Comparison of ENCODE assay signal across 27 mouse cellular contexts in the genomic region with DNA sequence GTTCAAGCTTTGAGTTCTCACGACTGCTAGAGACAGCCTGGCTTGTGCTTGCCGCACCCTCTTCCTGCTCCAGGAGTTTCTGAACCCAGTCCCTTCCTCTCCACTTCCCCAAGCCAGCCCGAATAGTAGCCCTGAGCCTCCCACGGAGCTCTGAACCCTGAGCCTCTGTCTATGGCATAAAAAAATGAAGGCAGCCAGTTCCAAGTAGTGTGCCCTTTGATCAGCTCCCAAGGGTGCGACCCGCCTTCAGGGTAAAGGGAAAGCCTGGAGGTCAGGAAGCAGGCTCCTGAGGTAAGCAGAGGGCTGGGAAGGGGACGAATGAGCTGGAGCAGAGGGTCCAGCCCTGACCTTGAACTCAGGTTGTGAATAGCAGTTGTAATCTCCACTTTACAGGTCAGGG. TPM values are rescaled to one million over a fixed set of nuclear protein-coding genes. Genes with fewer than 3 reads are reported as not detected.
DNase-seq lines count a peak whose midpoint lies in the region; ATAC-seq and TF ChIP-seq lines count a peak whose summit lies in the region.
"Had no signal": no experiment of that assay in that cellular context is flagged by ENCODE, and none has a peak within 500 bp of the region (broad histone marks: within the 10 kb centered on the region; RNA-seq: fewer than 3 reads in every experiment).

No protein-coding gene starts in this region.

- TF ChIP-seq EP300 in stomach, postnatal 0 days (optimal IDR thresholded peaks at IDR 0.05): no peak

- no peak overlapping the region for H3K4me3 ChIP-seq in hindbrain, embryonic 16.5 days (ENCODE audit: low read length)
- no peak overlapping the region for H3K4me3 ChIP-seq in hindbrain, embryonic 10.5 days
- no peak overlapping the region for H3K4me3 ChIP-seq in midbrain, embryonic 10.5 days
- H3K4me3 ChIP-seq in midbrain, embryonic 11.5 days (ENCODE audit: low read depth, low read length): no peak overlapping the region
- H3K4me3 ChIP-seq in midbrain, embryonic 13.5 days (replicated peaks): no peak overlapping the region
- H3K4me3 ChIP-seq in stomach, postnatal 0 days (ENCODE audit: low read depth, low read length): no peak overlapping the region
- H3K4me3 ChIP-seq: embryonic facial prominence, embryonic 12.5 days; erythroblast, embryonic 14.5 days; forebrain, embryonic 13.5 days; lung, embryonic 15.5 days; midbrain, embryonic 12.5 days had no signal

- peak overlapping the region; percentile 4; the same call in 1 of the 2 replicates for H3K27ac ChIP-seq in hindbrain, embryonic 16.5 days (ENCODE audit: low read depth, low read length)
- no peak overlapping the region; the same call in 1 of the 2 replicates for H3K27ac ChIP-seq in hindbrain, embryonic 10.5 days
- H3K27ac ChIP-seq in midbrain, embryonic 10.5 days (replicated peaks): 0 out of 2 replicates have a peak overlapping the region, but pooled peaks have one; percentile 6
- H3K27ac ChIP-seq in midbrain, embryonic 11.5 days (ENCODE audit: low read depth, low read length): no peak overlapping the region
- H3K27ac ChIP-seq in midbrain, embryonic 13.5 days: 0 out of 2 replicates have a peak overlapping the region, but pooled peaks have one; percentile 7
- H3K27ac ChIP-seq in stomach, postnatal 0 days (replicated peaks): no peak overlapping the region
- H3K27ac ChIP-seq: embryonic facial prominence, embryonic 12.5 days; forebrain, embryonic 13.5 days; kidney, postnatal 0 days; liver, embryonic 14.5 days; lung, embryonic 15.5 days; macrophage; midbrain, embryonic 12.5 days had no signal

- no peak for TF ChIP-seq CTCF in stomach, postnatal 0 days (IDR thresholded peaks at IDR 0.05; ENCODE audit: low read depth)

- no peak for ATAC-seq in hindbrain, embryonic 16.5 days
- ATAC-seq in midbrain, embryonic 11.5 days (ENCODE audit: low FRiP score): no peak
- no peak for ATAC-seq in midbrain, embryonic 13.5 days
- ATAC-seq in stomach, postnatal 0 days (ENCODE audit: low FRiP score, low TSS enrichment): no peak
- ATAC-seq: forebrain, embryonic 13.5 days had no signal

- H3K4me1 ChIP-seq in hindbrain, embryonic 16.5 days (ENCODE audit: control insufficient read depth, insufficient read depth, low read depth, low read length): peaks cover 7% of the 10 kb centered on the region
- peaks cover 15% of the 10 kb centered on the region; the same call in 1 of the 2 replicates for H3K4me1 ChIP-seq in hindbrain, embryonic 10.5 days (replicated peaks)
- H3K4me1 ChIP-seq in midbrain, embryonic 10.5 days: peaks cover 13% of the 10 kb centered on the region
- H3K4me1 ChIP-seq in midbrain, embryonic 11.5 days (ENCODE audit: control insufficient read depth, insufficient read depth, low read length): no peaks in the 10 kb centered on the region
- H3K4me1 ChIP-seq in midbrain, embryonic 13.5 days (replicated peaks): peaks cover 15% of the 10 kb centered on the region
- no peaks in the 10 kb centered on the region for H3K4me1 ChIP-seq in stomach, postnatal 0 days (replicated peaks; ENCODE audit: control insufficient read depth, insufficient read depth)
- H3K4me1 ChIP-seq: embryonic facial prominence, embryonic 12.5 days; forebrain, embryonic 13.5 days; lung, embryonic 15.5 days had no signal

- H3K9me3 ChIP-seq in hindbrain, embryonic 16.5 days (ENCODE audit: control insufficient read depth, low read length): no peaks in the 10 kb centered on the region
- no peaks in the 10 kb centered on the region for H3K9me3 ChIP-seq in hindbrain, embryonic 10.5 days
- no peaks in the 10 kb centered on the region for H3K9me3 ChIP-seq in midbrain, embryonic 10.5 days (replicated peaks)
- no peaks in the 10 kb centered on the region for H3K9me3 ChIP-seq in midbrain, embryonic 11.5 days (ENCODE audit: control insufficient read depth, low read length)
- no peaks in the 10 kb centered on the region for H3K9me3 ChIP-seq in midbrain, embryonic 13.5 days
- H3K9me3 ChIP-seq in stomach, postnatal 0 days (ENCODE audit: control insufficient read depth, low read length): no peaks in the 10 kb centered on the region
- H3K9me3 ChIP-seq: embryonic facial prominence, embryonic 12.5 days; forebrain, embryonic 13.5 days; lung, embryonic 15.5 days; midbrain, embryonic 12.5 days had no signal

- DNase-seq in hindbrain, embryonic 10.5 days (ENCODE audit: low spot score): no peak
- no peak for DNase-seq in midbrain, embryonic 10.5 days (ENCODE audit: low spot score)
- no peak for DNase-seq in midbrain, embryonic 11.5 days (ENCODE audit: low spot score, missing footprints)
- DNase-seq in stomach, postnatal 0 days (ENCODE audit: low spot score): no peak
- DNase-seq in left cerebral cortex, postnatal 36 days (ENCODE audit: low spot score in 2 of 2): no peak
- DNase-seq: adrenal gland, postnatal 25 days; cerebellum, adult 11 months; cerebellum, postnatal 10 days; gastrocnemius, postnatal 36 days; thymus, postnatal 25 days had no signal

- WGBS in hindbrain, embryonic 16.5 days: 64% methylated on average over 7 of the region's 7 CpGs
- 58% methylated on average over 7 of the region's 7 CpGs for WGBS in hindbrain, embryonic 10.5 days
- 69% methylated on average over 7 of the region's 7 CpGs for WGBS in midbrain, embryonic 10.5 days
- 59% methylated on average over 7 of the region's 7 CpGs for WGBS in midbrain, embryonic 11.5 days
- 57% methylated on average over 7 of the region's 7 CpGs for WGBS in midbrain, embryonic 13.5 days
- 51% methylated on average over 7 of the region's 7 CpGs for WGBS in stomach, postnatal 0 days

- H3K4me2 ChIP-seq in hindbrain, embryonic 16.5 days (ENCODE audit: low read length): no peak overlapping the region
- no peak overlapping the region for H3K4me2 ChIP-seq in midbrain, embryonic 11.5 days
- no peak overlapping the region for H3K4me2 ChIP-seq in midbrain, embryonic 13.5 days (replicated peaks)
- H3K4me2 ChIP-seq in stomach, postnatal 0 days (replicated peaks; ENCODE audit: low read depth): no peak overlapping the region
- H3K4me2 ChIP-seq: embryonic facial prominence, embryonic 12.5 days; forebrain, embryonic 13.5 days; lung, embryonic 15.5 days; midbrain, embryonic 12.5 days had no signal

- intact Hi-C loops in left cerebral cortex, postnatal 36 days (cut with DNase I): no loop called here

- H3K36me3 ChIP-seq in hindbrain, embryonic 16.5 days (ENCODE audit: control insufficient read depth, insufficient read depth, low read length): no peaks in the 10 kb centered on the region
- no peaks in the 10 kb centered on the region for H3K36me3 ChIP-seq in hindbrain, embryonic 10.5 days
- H3K36me3 ChIP-seq in midbrain, embryonic 10.5 days: no peaks in the 10 kb centered on the region
- H3K36me3 ChIP-seq in midbrain, embryonic 11.5 days (ENCODE audit: control insufficient read depth, insufficient read depth, low read length): no peaks in the 10 kb centered on the region
- no peaks in the 10 kb centered on the region for H3K36me3 ChIP-seq in midbrain, embryonic 13.5 days
- no peaks in the 10 kb centered on the region for H3K36me3 ChIP-seq in stomach, postnatal 0 days (ENCODE audit: control insufficient read depth, insufficient read depth, low read length)
- H3K36me3 ChIP-seq: embryonic facial prominence, embryonic 12.5 days; lung, embryonic 15.5 days; midbrain, embryonic 12.5 days had no signal

- H3K9ac ChIP-seq in hindbrain, embryonic 16.5 days (ENCODE audit: low read depth, low read length): no peak overlapping the region
- H3K9ac ChIP-seq in midbrain, embryonic 11.5 days (ENCODE audit: low read length): no peak overlapping the region
- no peak overlapping the region for H3K9ac ChIP-seq in midbrain, embryonic 13.5 days (replicated peaks)
- no peak overlapping the region for H3K9ac ChIP-seq in stomach, postnatal 0 days (ENCODE audit: low read length)
- H3K9ac ChIP-seq: embryonic facial prominence, embryonic 12.5 days; forebrain, embryonic 13.5 days; liver, embryonic 14.5 days; lung, embryonic 15.5 days; midbrain, embryonic 12.5 days had no signal

- no peaks in the 10 kb centered on the region for H3K27me3 ChIP-seq in hindbrain, embryonic 16.5 days (replicated peaks; ENCODE audit: control insufficient read depth, insufficient read depth, low read length)
- H3K27me3 ChIP-seq in hindbrain, embryonic 10.5 days (ENCODE audit: insufficient read depth, poor library complexity, severe bottlenecking): peaks cover 13% of the 10 kb centered on the region; the same call in 1 of the 2 replicates
- no peaks in the 10 kb centered on the region for H3K27me3 ChIP-seq in midbrain, embryonic 10.5 days (ENCODE audit: low read depth, poor library complexity, severe bottlenecking)
- no peaks in the 10 kb centered on the region for H3K27me3 ChIP-seq in midbrain, embryonic 11.5 days (ENCODE audit: control insufficient read depth, insufficient read depth, low read length)
- no peaks in the 10 kb centered on the region for H3K27me3 ChIP-seq in midbrain, embryonic 13.5 days
- no peaks in the 10 kb centered on the region for H3K27me3 ChIP-seq in stomach, postnatal 0 days (ENCODE audit: control insufficient read depth, insufficient read depth, low read length)
- H3K27me3 ChIP-seq: embryonic facial prominence, embryonic 12.5 days; forebrain, embryonic 13.5 days; lung, embryonic 15.5 days had no signal

RNA-seq across cellular contexts. Expression of a gene that starts 13.4 kb away (rescaled TPM):
- polyA plus RNA-seq in hindbrain, embryonic 16.5 days (2015; fragmentation: Nextera tagmentation; extraction: Ambion mirVana): not detected in 2 replicates
- 0.14 TPM in 1 of 2 replicates, not detected in the other for polyA plus RNA-seq in hindbrain, embryonic 10.5 days (2016; fragmentation: Nextera tagmentation; extraction: Ambion mirVana)
- not detected in 2 replicates for polyA plus RNA-seq in midbrain, embryonic 10.5 days (2016; fragmentation: Nextera tagmentation; extraction: Ambion mirVana)
- polyA plus RNA-seq in midbrain, embryonic 11.5 days (2014; fragmentation: Nextera tagmentation; extraction: Ambion mirVana): not detected in 2 replicates
- polyA plus RNA-seq in midbrain, embryonic 13.5 days (2015; fragmentation: Nextera tagmentation; extraction: Ambion mirVana): not detected in 2 replicates
- 5.4 and 7.0 TPM in 2 replicates for polyA plus RNA-seq in stomach, postnatal 0 days (2015; fragmentation: Nextera tagmentation; extraction: Ambion mirVana)
- total RNA-seq in left cerebral cortex, postnatal 36 days (2021): not detected
- total RNA-seq: adrenal gland, postnatal 25 days; CH12.LX; gastrocnemius, postnatal 36 days; hematopoietic stem cell, adult 5-6 weeks; layer of hippocampus, postnatal 14 days; left cerebral cortex, postnatal 10 days; MEL had no signal
- polyA plus RNA-seq: erythroblast, embryonic 14.5 days; forebrain, embryonic 13.5 days; heart, embryonic 16.5 days; liver, embryonic 14.5 days; macrophage; midbrain, embryonic 12.5 days had no signal

RNA-seq across cellular contexts. Expression of a gene that starts 14.4 kb away (rescaled TPM):
- polyA plus RNA-seq in hindbrain, embryonic 16.5 days (2015; fragmentation: Nextera tagmentation; extraction: Ambion mirVana): 9.7 and 11.1 TPM in 2 replicates
- polyA plus RNA-seq in hindbrain, embryonic 10.5 days (2016; fragmentation: Nextera tagmentation; extraction: Ambion mirVana): 4.6 and 7.3 TPM in 2 replicates
- polyA plus RNA-seq in midbrain, embryonic 10.5 days (2016; fragmentation: Nextera tagmentation; extraction: Ambion mirVana): 3.9 and 4.7 TPM in 2 replicates
- 5.6 and 6.4 TPM in 2 replicates for polyA plus RNA-seq in midbrain, embryonic 11.5 days (2014; fragmentation: Nextera tagmentation; extraction: Ambion mirVana)
- polyA plus RNA-seq in midbrain, embryonic 13.5 days (2015; fragmentation: Nextera tagmentation; extraction: Ambion mirVana): 8.0 and 9.2 TPM in 2 replicates
- 5.2 and 6.1 TPM in 2 replicates for polyA plus RNA-seq in stomach, postnatal 0 days (2015; fragmentation: Nextera tagmentation; extraction: Ambion mirVana)
- total RNA-seq in left cerebral cortex, postnatal 36 days (2021): 10 to 100 TPM; 58.1 to 70.0 TPM

RNA-seq across cellular contexts. Expression of a gene that starts 27.3 kb away (rescaled TPM):
- polyA plus RNA-seq in hindbrain, embryonic 16.5 days (2015; fragmentation: Nextera tagmentation; extraction: Ambion mirVana): not detected in 2 replicates
- polyA plus RNA-seq in hindbrain, embryonic 10.5 days (2016; fragmentation: Nextera tagmentation; extraction: Ambion mirVana): not detected in 2 replicates
- polyA plus RNA-seq in midbrain, embryonic 10.5 days (2016; fragmentation: Nextera tagmentation; extraction: Ambion mirVana): not detected in 2 replicates
- polyA plus RNA-seq in midbrain, embryonic 11.5 days (2014; fragmentation: Nextera tagmentation; extraction: Ambion mirVana): not detected in 2 replicates
- polyA plus RNA-seq in midbrain, embryonic 13.5 days (2015; fragmentation: Nextera tagmentation; extraction: Ambion mirVana): not detected in 2 replicates
- polyA plus RNA-seq in stomach, postnatal 0 days (2015; fragmentation: Nextera tagmentation; extraction: Ambion mirVana): 0.05 TPM in 1 of 2 replicates, not detected in the other
- total RNA-seq in left cerebral cortex, postnatal 36 days (2021): not detected
- total RNA-seq: adrenal gland, postnatal 25 days; gastrocnemius, postnatal 36 days; hematopoietic stem cell, adult 5-6 weeks; layer of hippocampus, postnatal 14 days; left cerebral cortex, postnatal 10 days had no signal
- polyA plus RNA-seq: embryonic facial prominence, embryonic 12.5 days; erythroblast, embryonic 14.5 days; forebrain, embryonic 13.5 days; heart, embryonic 16.5 days; kidney, postnatal 0 days; limb, embryonic 14.5 days; liver, embryonic 14.5 days; lung, embryonic 15.5 days; macrophage; midbrain, embryonic 12.5 days had no signal

RNA-seq across cellular contexts. Expression of a gene that starts 49.9 kb away (rescaled TPM):
- polyA plus RNA-seq in hindbrain, embryonic 16.5 days (2015; fragmentation: Nextera tagmentation; extraction: Ambion mirVana): 32.3 and 32.4 TPM in 2 replicates
- polyA plus RNA-seq in hindbrain, embryonic 10.5 days (2016; fragmentation: Nextera tagmentation; extraction: Ambion mirVana): 25.2 and 27.7 TPM in 2 replicates
- 25.4 and 29.9 TPM in 2 replicates for polyA plus RNA-seq in midbrain, embryonic 10.5 days (2016; fragmentation: Nextera tagmentation; extraction: Ambion mirVana)
- polyA plus RNA-seq in midbrain, embryonic 11.5 days (2014; fragmentation: Nextera tagmentation; extraction: Ambion mirVana): 24.2 and 31.9 TPM in 2 replicates
- polyA plus RNA-seq in midbrain, embryonic 13.5 days (2015; fragmentation: Nextera tagmentation; extraction: Ambion mirVana): 36.7 and 40.7 TPM in 2 replicates
- 16.4 and 16.6 TPM in 2 replicates for polyA plus RNA-seq in stomach, postnatal 0 days (2015; fragmentation: Nextera tagmentation; extraction: Ambion mirVana)
- total RNA-seq in left cerebral cortex, postnatal 36 days (2021): 10 to 100 TPM; 17.6 to 20.7 TPM

Comparison
In these comparisons a context has a peak if more than half of its experiments do, and no peak if none do; other contexts are left out.
1. H3K27ac ChIP-seq: peak in hindbrain, embryonic 16.5 days (single experiment), midbrain, embryonic 10.5 days (single experiment) and midbrain, embryonic 13.5 days (single experiment); none in hindbrain, embryonic 10.5 days (single experiment), midbrain, embryonic 11.5 days (single experiment) and stomach, postnatal 0 days (single experiment).